Mouse (Mus musculus): ENCODE measurements around the gene Gabra6. TPM values are rescaled to one million over a fixed set of nuclear protein-coding genes. Genes with fewer than 3 reads are reported as not detected.

Gabra6 gene
- polyA plus RNA-seq (2014; fragmentation: Illumina TruSeq; extraction: RNeasy Lipid Tissue Mini Kit (QIAGEN cat#74804); ENCODE audit: low replicate concordance): not detected

DNA sequence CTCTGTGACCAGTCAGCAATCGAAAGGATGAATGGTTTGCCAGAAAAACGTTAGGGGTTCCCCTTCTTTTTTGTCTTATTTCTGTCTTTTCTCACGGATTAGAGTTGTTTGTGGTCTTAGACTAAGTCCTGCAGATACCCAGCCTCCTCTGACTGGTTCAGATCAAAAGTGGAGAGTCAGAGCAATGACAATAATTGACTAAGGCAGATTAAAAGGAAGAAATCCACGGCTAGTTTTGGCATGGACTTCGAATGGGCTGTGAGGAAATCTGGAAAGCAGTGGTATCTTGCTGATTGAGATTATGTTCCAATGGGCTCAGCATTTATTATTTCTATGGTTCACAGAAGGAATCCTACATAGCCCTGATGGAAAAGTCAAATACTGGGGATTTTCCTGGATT lies at the start of gene Gabra6:
Gabra6 (minus strand) TSS at position 191 of the 400 bp plus-strand sequence.

Other genes with a start within 250 kb of the Gabra6 start
- gene Gabra1, start 138.1 kb downstream of the Gabra6 start, polyA plus RNA-seq (2014; fragmentation: Illumina TruSeq; extraction: RNeasy Lipid Tissue Mini Kit (QIAGEN cat#74804); ENCODE audit: low replicate concordance): 0.82 TPM
- not detected for gene Gabrb2, start 98.7 kb upstream of the Gabra6 start, polyA plus RNA-seq (2014; fragmentation: Illumina TruSeq; extraction: RNeasy Lipid Tissue Mini Kit (QIAGEN cat#74804); ENCODE audit: low replicate concordance)

All from small intestine, adult 10 weeks (tissue).